Mouse (Mus musculus): ENCODE measurements around the gene Rpl13a. TPM values are rescaled to one million over a fixed set of nuclear protein-coding genes. Genes with fewer than 3 reads are reported as not detected.
A peak's percentile ranks its signal among the peaks of the same experiment; 100 is the strongest.

Rpl13a gene
- total and polyA plus RNA-seq, 2 experiments from 2014 or later, result 780 to 1,972 TPM

DNA sequence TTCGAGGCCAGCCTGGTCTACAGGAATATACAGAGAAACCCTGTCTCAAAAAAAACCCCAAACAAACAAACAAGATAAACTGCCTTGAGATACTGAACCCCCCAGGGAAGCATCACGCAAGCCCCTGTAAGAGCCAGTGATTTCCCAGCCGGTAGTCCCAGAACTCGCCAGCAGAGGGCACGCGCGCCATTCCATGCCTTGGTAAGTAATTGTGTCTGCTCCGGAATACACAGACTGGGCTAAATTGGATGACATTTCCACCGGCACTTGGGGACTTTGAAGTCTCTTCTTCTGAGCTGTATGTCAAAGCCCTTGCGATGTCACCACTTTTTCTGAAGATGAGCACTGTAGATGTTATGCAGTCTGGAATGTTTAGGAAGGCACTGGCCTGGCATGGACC, 48.7 kb downstream of the Rpl13a start:
- TF ChIP-seq EP300 (IDR thresholded peaks at IDR 0.05; ENCODE audit: low read depth), result no peak
- peak; percentile 94 for TF ChIP-seq CTCF (IDR thresholded peaks at IDR 0.05; ENCODE audit: low read depth)
- H3K27me3 ChIP-seq (ENCODE audit: control insufficient read depth, insufficient read depth, low read length), result no peaks in the 10 kb centered on the region
- no peak overlapping the region for H3K4me3 ChIP-seq (ENCODE audit: low read depth, low read length)
- ATAC-seq (ENCODE audit: insufficient read depth, low read depth) (peak; percentile 33; the same call in 1 of the 2 replicates), DNase-seq (ENCODE audit: low spot score) (peak; percentile 81)
- H3K27ac ChIP-seq (ENCODE audit: low read depth), result no peak overlapping the region
- H3K9me3 ChIP-seq (replicated peaks; ENCODE audit: control insufficient read depth, low read length), result no peaks in the 10 kb centered on the region
- WGBS, result under 1% methylated on average over 10 of the region's 10 CpGs
- H3K9ac ChIP-seq (replicated peaks; ENCODE audit: low read depth, low read length), result no peak overlapping the region
- H3K4me1 ChIP-seq (ENCODE audit: control insufficient read depth, insufficient read depth), result peaks cover 9% of the 10 kb centered on the region; the same call in 1 of the 2 replicates
- H3K36me3 ChIP-seq (replicated peaks; ENCODE audit: control insufficient read depth, insufficient read depth, low read length), result peaks cover 23% of the 10 kb centered on the region
- no peak overlapping the region for H3K4me2 ChIP-seq (ENCODE audit: low read depth, low read length)

DNA sequence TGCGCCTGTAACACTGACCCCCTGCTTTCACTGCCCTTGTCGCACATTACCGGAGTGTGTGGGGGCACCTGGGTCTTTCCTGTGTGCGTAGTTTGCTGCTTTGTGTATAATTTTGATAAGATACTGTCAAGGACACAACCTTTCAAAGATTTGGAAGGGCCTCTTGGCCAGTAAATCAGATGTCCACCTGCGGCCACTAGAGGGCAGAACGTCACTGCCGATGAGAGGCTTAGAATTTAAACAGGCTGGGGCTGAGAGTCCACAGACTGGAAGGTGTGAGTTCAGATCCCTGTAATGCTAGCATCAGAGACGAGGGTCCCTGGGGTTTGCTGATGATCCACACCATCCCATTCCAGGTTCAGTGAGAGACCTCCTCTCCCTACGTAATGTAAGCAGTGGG, 50.0 kb downstream of the Rpl13a start:
- Histone ChIP-seq H3K4me2 (ENCODE audit: low read depth, low read length) (no peak overlapping the region), H3K9ac (replicated peaks; ENCODE audit: low read depth, low read length) (no peak overlapping the region), H3K27me3 (ENCODE audit: control insufficient read depth, insufficient read depth, low read length) (no peaks in the 10 kb centered on the region), H3K36me3 (replicated peaks; ENCODE audit: control insufficient read depth, insufficient read depth, low read length) (peaks cover 32% of the 10 kb centered on the region), H3K4me1 (ENCODE audit: control insufficient read depth, insufficient read depth) (peaks cover 9% of the 10 kb centered on the region; the same call in 1 of the 2 replicates), H3K9me3 (replicated peaks; ENCODE audit: control insufficient read depth, low read length) (no peaks in the 10 kb centered on the region), H3K27ac (ENCODE audit: low read depth) (no peak overlapping the region), H3K4me3 (ENCODE audit: low read depth, low read length) (no peak overlapping the region)
- DNase-seq (ENCODE audit: low spot score) (peak; percentile 78), ATAC-seq (ENCODE audit: insufficient read depth, low read depth) (no peak; the same call in 1 of the 2 replicates)
- WGBS, result 21% methylated on average over 9 of the region's 9 CpGs
- TF ChIP-seq EP300 (IDR thresholded peaks at IDR 0.05; ENCODE audit: low read depth) (no peak), CTCF (IDR thresholded peaks at IDR 0.05; ENCODE audit: low read depth) (peak; percentile 87)

DNA sequence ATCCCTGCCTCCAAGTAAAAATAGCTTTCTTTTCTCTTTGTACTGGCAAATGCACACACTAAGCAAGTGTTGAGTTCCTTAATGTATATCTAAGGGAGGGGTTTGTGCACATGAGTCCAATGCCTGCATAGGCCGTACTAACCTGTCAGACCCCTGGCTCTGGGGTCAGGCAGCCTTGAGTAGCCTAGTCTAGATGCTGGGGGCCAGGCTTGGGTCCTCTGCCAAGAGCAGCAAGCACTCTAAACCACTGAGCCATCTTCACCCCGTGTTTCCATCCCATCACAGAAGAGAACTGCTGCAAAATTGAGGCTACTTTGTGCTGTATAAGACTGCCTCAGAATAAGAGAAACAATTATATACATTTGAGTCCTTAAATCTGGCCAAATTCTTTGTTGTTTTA, 50.7 kb downstream of the Rpl13a start:
- H3K27ac ChIP-seq (ENCODE audit: low read depth), result no peak overlapping the region
- no peaks in the 10 kb centered on the region for H3K9me3 ChIP-seq (replicated peaks; ENCODE audit: control insufficient read depth, low read length)
- H3K9ac ChIP-seq (replicated peaks; ENCODE audit: low read depth, low read length), result no peak overlapping the region
- ATAC-seq (ENCODE audit: insufficient read depth, low read depth), result no peak
- no peak overlapping the region for H3K4me3 ChIP-seq (ENCODE audit: low read depth, low read length)
- TF ChIP-seq CTCF (IDR thresholded peaks at IDR 0.05; ENCODE audit: low read depth) (no peak), EP300 (IDR thresholded peaks at IDR 0.05; ENCODE audit: low read depth) (no peak)
- peaks cover 9% of the 10 kb centered on the region; the same call in 1 of the 2 replicates for H3K4me1 ChIP-seq (ENCODE audit: control insufficient read depth, insufficient read depth)
- peaks cover 32% of the 10 kb centered on the region for H3K36me3 ChIP-seq (replicated peaks; ENCODE audit: control insufficient read depth, insufficient read depth, low read length)
- 94% methylated on average over 2 of the region's 2 CpGs for WGBS
- no peak overlapping the region for H3K4me2 ChIP-seq (ENCODE audit: low read depth, low read length)
- DNase-seq (ENCODE audit: low spot score), result no peak
- H3K27me3 ChIP-seq (ENCODE audit: control insufficient read depth, insufficient read depth, low read length), result no peaks in the 10 kb centered on the region

DNA sequence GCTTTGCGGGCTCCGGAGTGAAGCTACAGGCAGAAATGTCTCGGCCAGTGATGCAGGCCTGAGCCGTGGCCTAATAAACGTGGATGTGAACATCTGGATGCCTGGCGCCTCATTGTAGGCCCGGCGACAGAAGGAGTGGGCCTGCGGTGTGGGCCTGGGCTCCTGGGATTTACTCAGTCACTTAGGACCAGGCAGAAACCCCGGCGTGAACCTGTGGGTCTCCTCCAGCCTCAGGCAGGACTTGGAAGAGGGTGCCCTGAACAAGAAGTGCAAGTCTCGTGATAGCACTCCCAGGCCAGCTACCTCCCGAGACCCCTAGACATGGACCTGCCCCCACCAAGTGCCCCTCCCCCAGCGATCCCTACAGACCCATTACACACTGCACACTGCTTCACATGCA, 51.2 kb downstream of the Rpl13a start:
- Histone ChIP-seq H3K4me3 (ENCODE audit: low read depth, low read length) (no peak overlapping the region), H3K9me3 (replicated peaks; ENCODE audit: control insufficient read depth, low read length) (no peaks in the 10 kb centered on the region), H3K27me3 (ENCODE audit: control insufficient read depth, insufficient read depth, low read length) (no peaks in the 10 kb centered on the region), H3K36me3 (replicated peaks; ENCODE audit: control insufficient read depth, insufficient read depth, low read length) (peaks cover 32% of the 10 kb centered on the region), H3K4me1 (ENCODE audit: control insufficient read depth, insufficient read depth) (peaks cover 9% of the 10 kb centered on the region; the same call in 1 of the 2 replicates), H3K9ac (replicated peaks; ENCODE audit: low read depth, low read length) (no peak overlapping the region), H3K4me2 (ENCODE audit: low read depth, low read length) (no peak overlapping the region), H3K27ac (ENCODE audit: low read depth) (no peak overlapping the region)
- TF ChIP-seq EP300 (IDR thresholded peaks at IDR 0.05; ENCODE audit: low read depth), result no peak
- no peak for TF ChIP-seq CTCF (IDR thresholded peaks at IDR 0.05; ENCODE audit: low read depth)
- DNase-seq (ENCODE audit: low spot score) (no peak), ATAC-seq (ENCODE audit: insufficient read depth, low read depth) (no peak)
- WGBS, result 86% methylated on average over 14 of the region's 14 CpGs

DNA sequence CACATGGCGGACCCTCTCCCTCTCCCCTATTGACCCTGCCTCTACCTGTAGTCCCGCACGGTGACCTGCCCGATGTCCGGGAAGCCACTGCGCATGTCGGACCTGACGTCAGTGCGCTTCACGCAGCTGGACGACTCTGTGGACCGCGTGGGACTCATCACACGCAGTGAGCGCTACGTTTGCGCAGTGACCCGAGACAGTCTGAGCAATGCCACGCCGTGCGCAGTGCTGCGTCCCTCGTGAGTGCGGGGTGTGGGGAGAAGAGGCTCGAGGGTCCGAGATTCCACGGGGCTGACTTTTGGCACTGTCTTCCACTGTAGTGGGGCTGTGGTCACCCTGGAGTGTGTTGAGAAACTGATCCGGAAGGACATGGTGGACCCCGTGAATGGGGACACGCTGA, 52.1 kb downstream of the Rpl13a start:
- ATAC-seq (ENCODE audit: insufficient read depth, low read depth), result no peak
- no peaks in the 10 kb centered on the region for H3K9me3 ChIP-seq (replicated peaks; ENCODE audit: control insufficient read depth, low read length)
- H3K27ac ChIP-seq (ENCODE audit: low read depth), result no peak overlapping the region
- TF ChIP-seq EP300 (IDR thresholded peaks at IDR 0.05; ENCODE audit: low read depth) (no peak), CTCF (IDR thresholded peaks at IDR 0.05; ENCODE audit: low read depth) (no peak)
- H3K27me3 ChIP-seq (ENCODE audit: control insufficient read depth, insufficient read depth, low read length), result no peaks in the 10 kb centered on the region
- no peak overlapping the region for H3K4me3 ChIP-seq (ENCODE audit: low read depth, low read length)
- H3K9ac ChIP-seq (replicated peaks; ENCODE audit: low read depth, low read length), result no peak overlapping the region
- H3K4me1 ChIP-seq (ENCODE audit: control insufficient read depth, insufficient read depth), result peaks cover 9% of the 10 kb centered on the region; the same call in 1 of the 2 replicates
- H3K4me2 ChIP-seq (ENCODE audit: low read depth, low read length), result no peak overlapping the region
- WGBS, result 91% methylated on average over 30 of the region's 30 CpGs
- peaks cover 32% of the 10 kb centered on the region for H3K36me3 ChIP-seq (replicated peaks; ENCODE audit: control insufficient read depth, insufficient read depth, low read length)
- DNase-seq (ENCODE audit: low spot score), result no peak

MicroRNAs encoded within 50 kb of the gene (microRNA counts, 519-probe panel; counts per million panel counts)
- microRNA mmu-miR-150, result 1,491 counts per million, percentile 13 among the panel's probes with 10 or more counts

Small RNA genes lying within 50 kb of the gene (microRNA-seq; reads per million reads assigned to microRNA genes)
- gene Mir150, result 40.2 reads per million, percentile 44 among the genes with 10 or more reads in this experiment
- 5.7 reads per million, percentile 23 among the genes with 10 or more reads in this experiment for gene Mir5121
- not detected for gene Mir7055

Other genes with a start within 250 kb of the Rpl13a start
Only the 30 nearest of the 33 such genes appear.
- 25.0 and 50.8 TPM in 2 replicates for gene Fuz, start 232.7 kb downstream of the Rpl13a start, total RNA-seq (2014; rRNA removed; ENCODE audit: low replicate concordance)
- 10.0 and 12.0 TPM in 2 replicates for gene Fuz, start 232.7 kb downstream of the Rpl13a start, polyA plus RNA-seq (2015; fragmentation: Nextera tagmentation; extraction: Ambion mirVana)
- 63.1 and 99.0 TPM in 2 replicates for gene Ap2a1, start 199.3 kb downstream of the Rpl13a start, total RNA-seq (2014; rRNA removed; ENCODE audit: low replicate concordance)
- 36.2 and 37.1 TPM in 2 replicates for gene Ap2a1, start 199.3 kb downstream of the Rpl13a start, polyA plus RNA-seq (2015; fragmentation: Nextera tagmentation; extraction: Ambion mirVana)
- not detected in 2 replicates for gene Tsks, start 185.6 kb downstream of the Rpl13a start, total RNA-seq (2014; rRNA removed; ENCODE audit: low replicate concordance)
- gene Tsks, start 185.6 kb downstream of the Rpl13a start, polyA plus RNA-seq (2015; fragmentation: Nextera tagmentation; extraction: Ambion mirVana), result 0.16 and 0.27 TPM in 2 replicates
- gene Cpt1c, start 153.9 kb downstream of the Rpl13a start, total RNA-seq (2014; rRNA removed; ENCODE audit: low replicate concordance), result 7.5 and 12.7 TPM in 2 replicates
- 3.4 and 3.9 TPM in 2 replicates for gene Cpt1c, start 153.9 kb downstream of the Rpl13a start, polyA plus RNA-seq (2015; fragmentation: Nextera tagmentation; extraction: Ambion mirVana)
- 152 and 173 TPM in 2 replicates for gene Prmt1, start 142.2 kb downstream of the Rpl13a start, total RNA-seq (2014; rRNA removed; ENCODE audit: low replicate concordance)
- 271 and 300 TPM in 2 replicates for gene Prmt1, start 142.2 kb downstream of the Rpl13a start, polyA plus RNA-seq (2015; fragmentation: Nextera tagmentation; extraction: Ambion mirVana)
- gene Irf3, start 131.1 kb downstream of the Rpl13a start, total RNA-seq (2014; rRNA removed; ENCODE audit: low replicate concordance), result 31.7 and 61.1 TPM in 2 replicates
- 44.8 and 51.7 TPM in 2 replicates for gene Irf3, start 131.1 kb downstream of the Rpl13a start, polyA plus RNA-seq (2015; fragmentation: Nextera tagmentation; extraction: Ambion mirVana)
- gene Bcl2l12, start 130.0 kb downstream of the Rpl13a start, total RNA-seq (2014; rRNA removed; ENCODE audit: low replicate concordance), result 20.3 and 22.0 TPM in 2 replicates
- gene Bcl2l12, start 130.0 kb downstream of the Rpl13a start, polyA plus RNA-seq (2015; fragmentation: Nextera tagmentation; extraction: Ambion mirVana), result 25.5 and 27.5 TPM in 2 replicates
- gene Scaf1, start 112.4 kb downstream of the Rpl13a start, total RNA-seq (2014; rRNA removed; ENCODE audit: low replicate concordance), result 37.8 and 38.9 TPM in 2 replicates
- gene Scaf1, start 112.4 kb downstream of the Rpl13a start, polyA plus RNA-seq (2015; fragmentation: Nextera tagmentation; extraction: Ambion mirVana), result 15.9 and 17.9 TPM in 2 replicates
- gene Rras, start 110.8 kb downstream of the Rpl13a start, total RNA-seq (2014; rRNA removed; ENCODE audit: low replicate concordance), result 38.4 and 62.0 TPM in 2 replicates
- 85.7 and 90.0 TPM in 2 replicates for gene Rras, start 110.8 kb downstream of the Rpl13a start, polyA plus RNA-seq (2015; fragmentation: Nextera tagmentation; extraction: Ambion mirVana)
- gene Prr12, start 75.9 kb downstream of the Rpl13a start, total RNA-seq (2014; rRNA removed; ENCODE audit: low replicate concordance), result 5.4 and 12.5 TPM in 2 replicates
- gene Prr12, start 75.9 kb downstream of the Rpl13a start, polyA plus RNA-seq (2015; fragmentation: Nextera tagmentation; extraction: Ambion mirVana), result 3.8 TPM in 2 replicates
- gene Nosip, start 66.3 kb downstream of the Rpl13a start, total RNA-seq (2014; rRNA removed; ENCODE audit: low replicate concordance), result 21.5 and 73.9 TPM in 2 replicates
- gene Nosip, start 66.3 kb downstream of the Rpl13a start, polyA plus RNA-seq (2015; fragmentation: Nextera tagmentation; extraction: Ambion mirVana), result 38.2 and 43.7 TPM in 2 replicates
- gene Prrg2, start 66.1 kb downstream of the Rpl13a start, total RNA-seq (2014; rRNA removed; ENCODE audit: low replicate concordance), result 8.3 and 22.0 TPM in 2 replicates
- 12.4 and 13.3 TPM in 2 replicates for gene Prrg2, start 66.1 kb downstream of the Rpl13a start, polyA plus RNA-seq (2015; fragmentation: Nextera tagmentation; extraction: Ambion mirVana)
- 125 and 141 TPM in 2 replicates for gene Rcn3, start 36.5 kb downstream of the Rpl13a start, total RNA-seq (2014; rRNA removed; ENCODE audit: low replicate concordance)
- 100 and 108 TPM in 2 replicates for gene Rcn3, start 36.5 kb downstream of the Rpl13a start, polyA plus RNA-seq (2015; fragmentation: Nextera tagmentation; extraction: Ambion mirVana)
- gene Fcgrt, start 24.9 kb downstream of the Rpl13a start, total RNA-seq (2014; rRNA removed; ENCODE audit: low replicate concordance), result 48.9 and 51.6 TPM in 2 replicates
- gene Fcgrt, start 24.9 kb downstream of the Rpl13a start, polyA plus RNA-seq (2015; fragmentation: Nextera tagmentation; extraction: Ambion mirVana), result 59.5 and 67.9 TPM in 2 replicates
- 1,106 and 1,247 TPM in 2 replicates for gene Rps11, start 4.3 kb downstream of the Rpl13a start, total RNA-seq (2014; rRNA removed; ENCODE audit: low replicate concordance)
- gene Rps11, start 4.3 kb downstream of the Rpl13a start, polyA plus RNA-seq (2015; fragmentation: Nextera tagmentation; extraction: Ambion mirVana), result 730 and 757 TPM in 2 replicates
- gene Gm45713, start 7.5 kb upstream of the Rpl13a start, total RNA-seq (2014; rRNA removed; ENCODE audit: low replicate concordance), result 0.19 and 0.23 TPM in 2 replicates
- gene Gm45713, start 7.5 kb upstream of the Rpl13a start, polyA plus RNA-seq (2015; fragmentation: Nextera tagmentation; extraction: Ambion mirVana), result 0.29 and 0.78 TPM in 2 replicates
- 8.1 and 23.3 TPM in 2 replicates for gene Flt3l, start 7.7 kb upstream of the Rpl13a start, total RNA-seq (2014; rRNA removed; ENCODE audit: low replicate concordance)
- gene Flt3l, start 7.7 kb upstream of the Rpl13a start, polyA plus RNA-seq (2015; fragmentation: Nextera tagmentation; extraction: Ambion mirVana), result 1.8 and 2.0 TPM in 2 replicates
- gene Pih1d1, start 25.5 kb upstream of the Rpl13a start, total RNA-seq (2014; rRNA removed; ENCODE audit: low replicate concordance), result 142 and 152 TPM in 2 replicates
- gene Pih1d1, start 25.5 kb upstream of the Rpl13a start, polyA plus RNA-seq (2015; fragmentation: Nextera tagmentation; extraction: Ambion mirVana), result 56.3 and 60.0 TPM in 2 replicates
- 29.2 and 40.1 TPM in 2 replicates for gene Aldh16a1, start 25.8 kb upstream of the Rpl13a start, total RNA-seq (2014; rRNA removed; ENCODE audit: low replicate concordance)
- gene Aldh16a1, start 25.8 kb upstream of the Rpl13a start, polyA plus RNA-seq (2015; fragmentation: Nextera tagmentation; extraction: Ambion mirVana), result 18.2 and 22.8 TPM in 2 replicates
- gene Slc17a7, start 35.2 kb upstream of the Rpl13a start, total RNA-seq (2014; rRNA removed; ENCODE audit: low replicate concordance), result 7.5 and 12.7 TPM in 2 replicates
- 4.3 and 5.4 TPM in 2 replicates for gene Slc17a7, start 35.2 kb upstream of the Rpl13a start, polyA plus RNA-seq (2015; fragmentation: Nextera tagmentation; extraction: Ambion mirVana)
- gene Gfy, start 50.8 kb upstream of the Rpl13a start, total RNA-seq (2014; rRNA removed; ENCODE audit: low replicate concordance), result not detected in 2 replicates
- gene Gfy, start 50.8 kb upstream of the Rpl13a start, polyA plus RNA-seq (2015; fragmentation: Nextera tagmentation; extraction: Ambion mirVana), result not detected in 2 replicates
- gene Pth2, start 52.2 kb upstream of the Rpl13a start, total RNA-seq (2014; rRNA removed; ENCODE audit: low replicate concordance), result not detected in 2 replicates
- not detected in 2 replicates for gene Pth2, start 52.2 kb upstream of the Rpl13a start, polyA plus RNA-seq (2015; fragmentation: Nextera tagmentation; extraction: Ambion mirVana)
- not detected in 2 replicates for gene Ccdc155, start 76.1 kb upstream of the Rpl13a start, total RNA-seq (2014; rRNA removed; ENCODE audit: low replicate concordance)
- gene Ccdc155, start 76.1 kb upstream of the Rpl13a start, polyA plus RNA-seq (2015; fragmentation: Nextera tagmentation; extraction: Ambion mirVana), result 0.14 and 0.25 TPM in 2 replicates
- not detected in 2 replicates for gene Dkkl1, start 83.4 kb upstream of the Rpl13a start, total RNA-seq (2014; rRNA removed; ENCODE audit: low replicate concordance)
- gene Dkkl1, start 83.4 kb upstream of the Rpl13a start, polyA plus RNA-seq (2015; fragmentation: Nextera tagmentation; extraction: Ambion mirVana), result 0.27 TPM in 1 of 2 replicates, not detected in the other
- gene Tead2, start 87.0 kb upstream of the Rpl13a start, total RNA-seq (2014; rRNA removed; ENCODE audit: low replicate concordance), result 50.6 and 72.2 TPM in 2 replicates
- 41.1 and 42.8 TPM in 2 replicates for gene Tead2, start 87.0 kb upstream of the Rpl13a start, polyA plus RNA-seq (2015; fragmentation: Nextera tagmentation; extraction: Ambion mirVana)
- gene Cd37, start 110.4 kb upstream of the Rpl13a start, total RNA-seq (2014; rRNA removed; ENCODE audit: low replicate concordance), result 0.97 TPM in 1 of 2 replicates, not detected in the other
- 1.9 and 2.3 TPM in 2 replicates for gene Cd37, start 110.4 kb upstream of the Rpl13a start, polyA plus RNA-seq (2015; fragmentation: Nextera tagmentation; extraction: Ambion mirVana)
- not detected in 2 replicates for gene Slc6a16, start 112.3 kb upstream of the Rpl13a start, total RNA-seq (2014; rRNA removed; ENCODE audit: low replicate concordance)
- 0.10 TPM in 1 of 2 replicates, not detected in the other for gene Slc6a16, start 112.3 kb upstream of the Rpl13a start, polyA plus RNA-seq (2015; fragmentation: Nextera tagmentation; extraction: Ambion mirVana)
- not detected in 2 replicates for gene Slc6a21, start 148.8 kb upstream of the Rpl13a start, total RNA-seq (2014; rRNA removed; ENCODE audit: low replicate concordance)
- not detected in 2 replicates for gene Slc6a21, start 148.8 kb upstream of the Rpl13a start, polyA plus RNA-seq (2015; fragmentation: Nextera tagmentation; extraction: Ambion mirVana)
- 15.8 and 44.0 TPM in 2 replicates for gene Trpm4, start 205.0 kb upstream of the Rpl13a start, total RNA-seq (2014; rRNA removed; ENCODE audit: low replicate concordance)
- gene Trpm4, start 205.0 kb upstream of the Rpl13a start, polyA plus RNA-seq (2015; fragmentation: Nextera tagmentation; extraction: Ambion mirVana), result 14.2 and 15.2 TPM in 2 replicates
- gene Hrc, start 206.5 kb upstream of the Rpl13a start, total RNA-seq (2014; rRNA removed; ENCODE audit: low replicate concordance), result 38.8 and 39.7 TPM in 2 replicates
- 43.8 and 45.9 TPM in 2 replicates for gene Hrc, start 206.5 kb upstream of the Rpl13a start, polyA plus RNA-seq (2015; fragmentation: Nextera tagmentation; extraction: Ambion mirVana)

Measured in heart, postnatal 0 days (tissue).